In genomic region chr12:85389204-85390185, GRCm38 (mm10) we compare ENCODE assay signal across 15 mouse cellular contexts. TPM values are rescaled to one million over a fixed set of nuclear protein-coding genes. Genes with fewer than 3 reads are reported as not detected.
DNase-seq lines count a peak whose midpoint lies in the region; ATAC-seq and TF ChIP-seq lines count a peak whose summit lies in the region.
"Had no signal": no experiment of that assay in that cellular context is flagged by ENCODE, and none has a peak within 500 bp of the region (broad histone marks: within the 10 kb centered on the region; RNA-seq: fewer than 3 reads in every experiment).

No protein-coding gene starts in this region.

- intact Hi-C loops in left cerebral cortex, postnatal 14 days (cut with DNase I): no loop called here

- no peak overlapping the region for H3K9ac ChIP-seq in heart, embryonic 15.5 days
- H3K9ac ChIP-seq in heart, embryonic 11.5 days (ENCODE audit: low read depth, low read length): no peak overlapping the region
- peak overlapping the region; percentile 49 for H3K9ac ChIP-seq in liver, embryonic 13.5 days
- H3K9ac ChIP-seq: midbrain, embryonic 12.5 days had no signal

- H3K27ac ChIP-seq in heart, embryonic 15.5 days: 0 out of 2 replicates have a peak overlapping the region, but pooled peaks have one; percentile 1
- no peak overlapping the region; the same call in 1 of the 2 replicates for H3K27ac ChIP-seq in heart, embryonic 11.5 days (ENCODE audit: low read depth, low read length)
- H3K27ac ChIP-seq in liver, embryonic 13.5 days: peak overlapping the region; percentile 59; the same call in 1 of the 2 replicates
- peak overlapping the region; percentile 92 for H3K27ac ChIP-seq in small intestine, adult 2 months (ENCODE audit: insufficient read depth, low read depth, low read length)
- H3K27ac ChIP-seq: layer of hippocampus, adult 2 months; limb, embryonic 10.5 days; midbrain, embryonic 12.5 days had no signal

- H3K4me2 ChIP-seq in heart, embryonic 15.5 days: no peak overlapping the region
- no peak overlapping the region for H3K4me2 ChIP-seq in heart, embryonic 11.5 days
- H3K4me2 ChIP-seq in liver, embryonic 13.5 days: peak overlapping the region; percentile 56
- H3K4me2 ChIP-seq: midbrain, embryonic 12.5 days had no signal

- H3K4me1 ChIP-seq in heart, embryonic 15.5 days (replicated peaks): peaks cover 35% of the 10 kb centered on the region
- peaks cover 38% of the 10 kb centered on the region for H3K4me1 ChIP-seq in heart, embryonic 11.5 days (ENCODE audit: control insufficient read depth, insufficient read depth, low read length)
- peaks cover 29% of the 10 kb centered on the region for H3K4me1 ChIP-seq in liver, embryonic 13.5 days (replicated peaks)
- H3K4me1 ChIP-seq in small intestine, adult 2 months (ENCODE audit: control insufficient read depth, insufficient read depth, insufficient read length, low read length): peaks cover 30% of the 10 kb centered on the region; the same call in 1 of the 2 replicates
- H3K4me1 ChIP-seq: midbrain, embryonic 12.5 days had no signal

- peak; percentile 22; the same call in 1 of the 2 replicates for TF ChIP-seq CTCF in small intestine, adult 2 months (IDR thresholded peaks at IDR 0.05; ENCODE audit: extremely low read depth, insufficient read length, insufficient replicate concordance, low read depth, low read length)

- no peaks in the 10 kb centered on the region for H3K27me3 ChIP-seq in heart, embryonic 15.5 days
- H3K27me3 ChIP-seq in heart, embryonic 11.5 days (ENCODE audit: control insufficient read depth, insufficient read depth, low read length): no peaks in the 10 kb centered on the region
- H3K27me3 ChIP-seq in liver, embryonic 13.5 days: peaks cover 30% of the 10 kb centered on the region
- no peaks in the 10 kb centered on the region for H3K27me3 ChIP-seq in small intestine, adult 2 months (ENCODE audit: control insufficient read depth, insufficient read depth, low read length)
- H3K27me3 ChIP-seq: midbrain, embryonic 12.5 days had no signal

- DNase-seq in liver, embryonic 13.5 days: no peak
- DNase-seq in left cerebral cortex, postnatal 14 days (ENCODE audit: low spot score in 2 of 2): no peak
- no peak for DNase-seq in ovary, postnatal 14 days (ENCODE audit: low spot score)
- DNase-seq in cerebellum, adult 9-11 months: no peak
- DNase-seq: heart, postnatal 4 days; kidney, adult 2 months; retina, postnatal 1 day; thymus, postnatal 4 days had no signal

- no peak for ATAC-seq in heart, embryonic 15.5 days (replicated peaks; ENCODE audit: insufficient number of reproducible peaks, insufficient read depth, low FRiP score, low read depth)
- ATAC-seq in heart, embryonic 11.5 days (replicated peaks; ENCODE audit: insufficient number of reproducible peaks, low FRiP score, low TSS enrichment): no peak
- ATAC-seq in erythroblast, adult 5-6 weeks (replicated peaks; ENCODE audit: low FRiP score, poor library complexity, severe bottlenecking): peak; percentile 59
- peak; percentile 77 for ATAC-seq in liver, embryonic 13.5 days (ENCODE audit: low read depth)

- H3K36me3 ChIP-seq in heart, embryonic 15.5 days: no peaks in the 10 kb centered on the region
- H3K36me3 ChIP-seq in heart, embryonic 11.5 days (ENCODE audit: control insufficient read depth, insufficient read depth, low read length): no peaks in the 10 kb centered on the region
- no peaks in the 10 kb centered on the region for H3K36me3 ChIP-seq in liver, embryonic 13.5 days
- H3K36me3 ChIP-seq in small intestine, adult 2 months (ENCODE audit: control insufficient read depth, insufficient read depth, low read length): no peaks in the 10 kb centered on the region
- H3K36me3 ChIP-seq: limb, embryonic 10.5 days; midbrain, embryonic 12.5 days had no signal

- whole genome bisulfite sequencing in heart, embryonic 15.5 days: 49% methylated on average over 15 of the region's 15 CpGs
- WGBS in heart, embryonic 11.5 days (ENCODE audit: insufficient replicate concordance): 39% methylated on average over 15 of the region's 15 CpGs
- 14% methylated on average over 15 of the region's 15 CpGs for WGBS in liver, embryonic 13.5 days (ENCODE audit: insufficient replicate concordance)
- 24% methylated on average over 15 of the region's 15 CpGs for WGBS in small intestine, adult 2 months

- H3K4me3 ChIP-seq in heart, embryonic 15.5 days: no peak overlapping the region
- H3K4me3 ChIP-seq in heart, embryonic 11.5 days (ENCODE audit: low read depth, low read length): no peak overlapping the region
- H3K4me3 ChIP-seq in liver, embryonic 13.5 days (replicated peaks): no peak overlapping the region
- H3K4me3 ChIP-seq in small intestine, adult 2 months (ENCODE audit: low read depth, low read length): no peak overlapping the region
- H3K4me3 ChIP-seq: layer of hippocampus, adult 2 months; limb, embryonic 10.5 days; midbrain, embryonic 12.5 days had no signal

- no peaks in the 10 kb centered on the region for H3K9me3 ChIP-seq in heart, embryonic 15.5 days (replicated peaks)
- no peaks in the 10 kb centered on the region for H3K9me3 ChIP-seq in heart, embryonic 11.5 days (replicated peaks; ENCODE audit: control insufficient read depth, low read length)
- no peaks in the 10 kb centered on the region for H3K9me3 ChIP-seq in liver, embryonic 13.5 days (replicated peaks)
- H3K9me3 ChIP-seq: limb, embryonic 10.5 days; midbrain, embryonic 12.5 days had no signal

- no peak for TF ChIP-seq POLR2A in small intestine, adult 2 months (IDR thresholded peaks at IDR 0.05; ENCODE audit: low read depth, low read length)

RNA-seq across cellular contexts. Expression of gene Tmed10, which starts 14.8 kb away (rescaled TPM):
- polyA plus RNA-seq in heart, embryonic 15.5 days (2015; fragmentation: Nextera tagmentation; extraction: Ambion mirVana): 240 and 248 TPM in 2 replicates
- polyA plus RNA-seq in heart, embryonic 11.5 days (2014; fragmentation: Nextera tagmentation; extraction: Ambion mirVana): 330 and 334 TPM in 2 replicates
- total RNA-seq in erythroblast, adult 5-6 weeks (2015; ENCODE audit: low replicate concordance): 79.6 and 96.5 TPM in 2 replicates
- total RNA-seq in erythroblast, adult 5-6 weeks (2017; ENCODE audit: low replicate concordance): 29.9 and 45.4 TPM in 2 replicates
- 175 and 191 TPM in 2 replicates for polyA plus RNA-seq in liver, embryonic 13.5 days (2015; fragmentation: Nextera tagmentation; extraction: Ambion mirVana)
- 140 and 226 TPM in 2 replicates for polyA plus RNA-seq in small intestine, adult 2 months (2012; rRNA removed)
- total RNA-seq in left cerebral cortex, postnatal 14 days (2021): 100 to 1,000 TPM; 157 to 161 TPM

RNA-seq across cellular contexts. Expression of gene Nek9, which starts 50.3 kb away (rescaled TPM):
- 16.4 and 21.3 TPM in 2 replicates for polyA plus RNA-seq in heart, embryonic 15.5 days (2015; fragmentation: Nextera tagmentation; extraction: Ambion mirVana)
- polyA plus RNA-seq in heart, embryonic 11.5 days (2014; fragmentation: Nextera tagmentation; extraction: Ambion mirVana): 10.5 and 15.6 TPM in 2 replicates
- 5.8 and 11.5 TPM in 2 replicates for total RNA-seq in erythroblast, adult 5-6 weeks (2015; ENCODE audit: low replicate concordance)
- total RNA-seq in erythroblast, adult 5-6 weeks (2017; ENCODE audit: low replicate concordance): 5.9 and 10.5 TPM in 2 replicates
- polyA plus RNA-seq in liver, embryonic 13.5 days (2015; fragmentation: Nextera tagmentation; extraction: Ambion mirVana): 5.0 and 6.1 TPM in 2 replicates
- polyA plus RNA-seq in small intestine, adult 2 months (2012; rRNA removed): 7.4 and 11.1 TPM in 2 replicates
- 10 to 100 TPM; 25.1 to 26.4 TPM for total RNA-seq in left cerebral cortex, postnatal 14 days (2021)

Comparison
In these comparisons a context has a peak if more than half of its experiments do, and no peak if none do; other contexts are left out.
1. ATAC-seq: peak in erythroblast, adult 5-6 weeks (single experiment) and liver, embryonic 13.5 days (single experiment); none in heart, embryonic 15.5 days (single experiment) and heart, embryonic 11.5 days (single experiment).